Mouse (Mus musculus) limb, embryonic 14.5 days (tissue): ENCODE data around the gene Xylt1. TPM values are rescaled to one million over a fixed set of nuclear protein-coding genes. Genes with fewer than 3 reads are reported as not detected.

ENCODE experiments used
- ATAC-seq: fragments of 200-750 bp; cut with Nextera tagmentation; 2 replicates; pipeline ENCODE4 v1.8.0; 2017; ENCODE audit warnings: low read depth, moderate number of reproducible peaks, moderate TSS enrichment; ENCODE audit not compliant: low FRiP score
- DNase-seq: peaks from one replicate; pipeline ENCODE4 v3.0.0-alpha.2; 2015; ENCODE audit warnings: low spot score
- H3K27ac ChIP-seq: fragments of 300-500 bp; sonication (generic); replicated peaks from 2 replicates; pipeline ENCODE4 v1.5.1; 2014; ENCODE audit warnings: low read depth, mild to moderate bottlenecking, low read length, moderate library complexity, mixed read lengths
- H3K27me3 ChIP-seq: fragments of 300-500 bp; sonication (generic); 2 replicates; pipeline ENCODE4 v1.6.1; 2014; ENCODE audit warnings: low read length, mixed read lengths; ENCODE audit not compliant: control insufficient read depth, insufficient read depth
- H3K36me3 ChIP-seq: fragments of 300-500 bp; sonication (generic); 2 replicates; pipeline ENCODE4 v1.6.1; 2014; ENCODE audit warnings: mild to moderate bottlenecking, low read length, moderate library complexity, mixed read lengths; ENCODE audit not compliant: control insufficient read depth, insufficient read depth
- H3K4me1 ChIP-seq: fragments of 300-500 bp; sonication (generic); 2 replicates; pipeline ENCODE4 v1.6.1; 2014; ENCODE audit warnings: antibody characterized with exemption, low read length, mixed read lengths; ENCODE audit not compliant: control insufficient read depth, insufficient read depth
- H3K4me2 ChIP-seq: fragments of 300-500 bp; sonication (generic); replicated peaks from 2 replicates; pipeline ENCODE4 v1.6.1; 2014; ENCODE audit warnings: low read depth, mild to moderate bottlenecking, low read length, moderate library complexity; ENCODE audit not compliant: severe bottlenecking
- H3K4me3 ChIP-seq: fragments of 300-500 bp; sonication (generic); replicated peaks from 2 replicates; pipeline ENCODE4 v1.5.1; 2014; ENCODE audit warnings: low read length
- H3K9ac ChIP-seq: fragments of 300-500 bp; sonication (generic); 2 replicates; pipeline ENCODE4 v1.6.1; 2014; ENCODE audit warnings: mild to moderate bottlenecking, low read depth, low read length, moderate library complexity; ENCODE audit not compliant: severe bottlenecking
- H3K9me3 ChIP-seq: fragments of 300-500 bp; sonication (generic); 2 replicates; pipeline ENCODE4 v1.6.1; 2016; ENCODE audit warnings: low read length; ENCODE audit not compliant: control insufficient read depth
- POLR2A ChIP-seq: fragments of 200-500 bp; IDR thresholded peaks from 2 replicates; pipeline ENCODE4 v1.8.0; 2012; ENCODE audit warnings: inconsistent platforms, mild to moderate bottlenecking, moderate library complexity, borderline replicate concordance; ENCODE audit not compliant: insufficient read depth, insufficient read length; ENCODE audit errors: extremely low read depth
- WGBS: fragments of 180-500 bp; shearing (Covaris S2); extraction: QIAGEN DNeasy Blood & Tissue Kit; methylation state at CpG from one replicate; pipeline ENCODE4 v1.1.7; 2014; 5-methylcytosine and 5-hydroxymethylcytosine counted together
- polyA plus RNA-seq, 2 experiments: library from polyadenylated mRNA; depleted of rRNA in 1 of 2; stranded (reverse) in 1 of 2; unstranded in 1 of 2; fragments of >200 nt; fragmentation: Nextera tagmentation in 1 of 2; extraction: Ambion mirVana in 1 of 2; gene quantifications; 2 replicates each; pipeline versions ENCODE4 v1.2.1 to v1.2.3; 2012 to 2014

Gene Xylt1
- polyA plus RNA-seq, 2 experiments, result 4.2 to 9.9 TPM

GRCm38 (mm10) chr7:117409268-117409988 lies 28.6 kb downstream of the Xylt1 start:
- Histone ChIP-seq H3K9ac (no peak overlapping the region), H3K4me2 (no peak overlapping the region), H3K27ac (no peak overlapping the region), H3K27me3 (no peaks in the 10 kb centered on the region), H3K9me3 (no peaks in the 10 kb centered on the region), H3K4me1 (peaks cover 16% of the 10 kb centered on the region), H3K4me3 (no peak overlapping the region), H3K36me3 (no peaks in the 10 kb centered on the region)
- no peak for TF ChIP-seq POLR2A
- no peak for DNase-seq
- no peak for ATAC-seq
- 89% methylated on average over 8 of the region's 8 CpGs for WGBS

DNA sequence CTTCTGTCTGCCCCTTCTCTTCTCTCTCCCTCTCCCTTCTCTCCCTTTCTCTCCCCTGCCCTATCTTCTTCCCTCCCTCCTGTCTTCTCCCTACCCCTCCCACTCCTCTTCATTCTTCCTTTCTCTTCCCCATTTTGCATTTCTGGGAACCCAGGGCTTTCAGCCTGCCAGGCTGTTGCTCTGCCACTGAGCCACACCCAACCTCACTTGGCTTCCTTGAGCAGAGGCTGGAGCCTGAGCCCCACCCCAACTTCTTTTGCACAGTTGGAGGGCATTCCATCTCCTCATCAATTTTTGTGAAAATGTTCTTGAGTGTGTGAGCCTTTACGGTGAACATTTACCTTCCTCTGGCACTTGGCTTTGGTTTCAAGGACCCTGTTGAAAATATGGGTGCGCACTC lies 31.1 kb downstream of the Xylt1 start:
- Histone ChIP-seq H3K4me3 (no peak overlapping the region), H3K4me1 (peaks cover 18% of the 10 kb centered on the region), H3K27me3 (no peaks in the 10 kb centered on the region), H3K4me2 (no peak overlapping the region), H3K36me3 (no peaks in the 10 kb centered on the region), H3K27ac (no peak overlapping the region), H3K9me3 (no peaks in the 10 kb centered on the region), H3K9ac (no peak overlapping the region)
- no peak for ATAC-seq
- no peak for TF ChIP-seq POLR2A
- no peak for DNase-seq
- 73% methylated on average over 2 of the region's 2 CpGs for WGBS

DNA sequence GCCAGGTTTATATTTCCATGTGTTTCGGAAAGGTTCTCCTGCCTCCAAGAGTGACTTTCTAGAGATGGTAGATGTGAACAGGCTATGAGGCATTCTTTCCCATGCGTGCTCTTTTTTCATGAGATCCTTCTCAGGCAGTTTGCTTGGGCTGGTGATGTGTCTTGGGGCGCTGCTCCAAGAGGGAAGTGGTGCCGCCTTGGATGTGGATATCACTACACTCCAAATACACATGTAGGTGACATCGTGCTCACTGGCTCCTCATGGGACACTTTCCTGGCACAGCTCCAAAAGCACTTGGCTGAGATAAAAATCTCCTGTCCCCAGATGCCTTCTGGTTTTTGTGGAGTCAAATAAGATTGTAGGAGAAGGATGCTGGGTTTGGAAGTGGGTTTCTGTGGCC lies 31.6 kb downstream of the Xylt1 start:
- DNase-seq, result peak; percentile 12
- H3K27ac ChIP-seq, result no peak overlapping the region
- WGBS, result 60% methylated on average over 5 of the region's 5 CpGs

DNA sequence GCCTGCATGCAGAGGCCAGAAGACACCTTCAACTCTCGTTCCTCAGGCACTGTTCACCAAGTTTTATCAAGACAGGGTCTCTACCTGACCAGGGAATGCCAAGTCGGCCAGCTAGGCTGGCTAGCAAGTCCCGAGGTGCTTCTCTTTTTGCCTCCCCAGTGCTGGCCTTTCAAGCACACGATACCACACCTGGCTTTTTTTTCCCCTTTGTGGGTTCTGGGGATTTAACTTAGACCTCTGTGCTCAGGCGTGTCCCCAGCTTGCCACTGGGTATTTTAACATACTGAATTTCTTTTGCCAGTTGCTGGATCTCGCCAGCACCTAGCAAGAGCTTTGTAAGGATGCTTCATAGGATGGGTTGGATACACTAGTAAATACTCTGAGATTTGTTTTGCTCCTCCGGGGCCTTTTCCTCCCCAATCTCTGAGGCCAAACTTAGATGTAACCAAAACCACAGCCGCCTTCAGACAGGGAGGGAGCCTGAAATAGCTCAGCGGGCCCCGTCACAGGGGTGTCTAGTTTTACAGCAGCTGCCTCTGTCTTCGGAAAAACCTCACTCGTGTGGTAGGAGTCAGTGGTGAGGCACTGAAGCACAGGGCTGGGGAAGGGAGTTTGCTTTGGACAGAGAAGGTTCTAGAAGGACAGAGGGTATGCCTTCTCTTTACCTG lies 33.7 kb downstream of the Xylt1 start:
- no peak for TF ChIP-seq POLR2A
- ATAC-seq (peak; percentile 60), DNase-seq (no peak)
- H3K9ac ChIP-seq, result no peak overlapping the region
- no peaks in the 10 kb centered on the region for H3K9me3 ChIP-seq
- no peak overlapping the region for H3K4me2 ChIP-seq
- H3K36me3 ChIP-seq, result no peaks in the 10 kb centered on the region
- peaks cover 21% of the 10 kb centered on the region for H3K4me1 ChIP-seq
- H3K27me3 ChIP-seq, result no peaks in the 10 kb centered on the region
- H3K4me3 ChIP-seq, result no peak overlapping the region
- WGBS, result 59% methylated on average over 12 of the region's 12 CpGs
- 0 out of 2 replicates have a peak overlapping the region, but pooled peaks have one; percentile 13 for H3K27ac ChIP-seq

More for the DNA sequence above, 31.6 kb downstream of the Xylt1 start:
- Histone ChIP-seq H3K36me3 (no peaks in the 10 kb centered on the region), H3K4me1 (peaks cover 18% of the 10 kb centered on the region), H3K9ac (no peak overlapping the region), H3K27me3 (no peaks in the 10 kb centered on the region), H3K4me3 (no peak overlapping the region), H3K9me3 (no peaks in the 10 kb centered on the region), H3K4me2 (no peak overlapping the region)
- no peak for TF ChIP-seq POLR2A
- no peak for ATAC-seq

DNA sequence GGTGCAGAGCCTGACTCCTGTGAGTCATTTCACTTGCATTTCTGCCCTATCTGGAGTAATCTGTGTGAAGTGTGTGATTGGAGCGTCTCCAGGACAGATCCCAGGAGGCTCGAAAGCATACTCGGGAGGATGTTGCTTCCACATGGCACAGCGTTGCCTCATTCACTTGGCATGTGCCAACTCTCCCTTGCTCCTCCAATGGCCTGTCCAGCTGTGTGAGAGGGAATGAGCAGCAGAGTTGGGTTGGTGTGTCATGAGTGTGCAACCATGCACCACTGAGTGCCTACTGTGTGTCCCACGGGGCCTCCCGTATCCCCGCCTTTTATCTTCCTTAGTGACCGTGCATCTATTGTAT lies 34.2 kb downstream of the Xylt1 start:
- TF ChIP-seq POLR2A, result no peak
- ATAC-seq, result 0 out of 2 replicates have a peak, but pooled peaks have one; percentile 23
- no peaks in the 10 kb centered on the region for H3K36me3 ChIP-seq
- H3K27me3 ChIP-seq, result no peaks in the 10 kb centered on the region
- DNase-seq, result no peak
- no peaks in the 10 kb centered on the region for H3K9me3 ChIP-seq
- peaks cover 21% of the 10 kb centered on the region for H3K4me1 ChIP-seq
- 82% methylated on average over 8 of the region's 8 CpGs for WGBS
- H3K4me3 ChIP-seq, result no peak overlapping the region
- no peak overlapping the region for H3K27ac ChIP-seq
- no peak overlapping the region for H3K4me2 ChIP-seq
- H3K9ac ChIP-seq, result no peak overlapping the region
